Mouse (Mus musculus) layer of hippocampus, adult 11-12 months (tissue): ENCODE data around the gene Sirt4.
"Not testable (repeated sequence)": the region's sequence is repeated elsewhere in the genome, so short reads cannot be mapped to it uniquely, and the experiment has no call there.

Experiments
- DNase-seq: peaks from one replicate; pipeline ENCODE4 v3.0.0; 2022; ENCODE audit warnings: low spot score

Gene Sirt4

DNA sequence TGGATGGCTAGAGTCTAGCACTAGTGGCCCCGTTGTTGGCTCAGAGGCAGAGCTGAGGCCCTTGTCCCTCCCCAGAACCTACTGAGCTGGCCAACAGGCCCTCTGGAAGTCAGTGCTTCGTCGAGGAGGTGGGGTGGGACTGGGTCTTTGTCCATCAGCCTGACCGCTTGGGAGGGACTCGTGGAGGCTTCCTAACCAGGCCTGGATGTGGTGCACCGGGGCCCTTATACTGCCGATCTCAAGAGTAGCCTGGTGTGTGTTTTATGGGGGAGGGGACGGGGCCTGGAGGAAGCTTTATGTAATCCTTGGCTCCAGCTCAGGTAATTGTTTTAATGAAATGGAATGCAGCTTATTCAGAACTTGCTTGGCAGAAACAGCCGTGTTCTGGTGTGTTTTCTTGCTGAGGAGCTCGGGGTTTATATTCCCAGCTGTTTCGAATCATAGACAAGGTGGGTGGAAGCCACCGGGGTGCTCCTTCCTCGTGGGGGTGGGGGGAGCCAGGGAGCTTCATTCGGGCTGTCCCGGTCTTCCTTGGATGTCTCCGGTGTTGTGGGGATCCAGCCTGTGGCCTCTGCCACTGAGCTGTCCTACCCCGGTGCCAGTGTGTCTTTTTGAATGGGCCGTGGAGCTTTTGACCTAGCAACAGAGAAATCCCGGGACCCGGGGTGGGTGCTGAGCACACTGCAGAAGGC lies 30.5 kb upstream of the Sirt4 start:
- DNase-seq, result no peak

- DNase-seq, result no peak
Measured at GRCm38 (mm10) chr5:115514346-115514745, 29.8 kb upstream of the Sirt4 start.

GRCm38 (mm10) chr5:115513721-115514120 lies 29.2 kb upstream of the Sirt4 start:
- no peak for DNase-seq

DNA sequence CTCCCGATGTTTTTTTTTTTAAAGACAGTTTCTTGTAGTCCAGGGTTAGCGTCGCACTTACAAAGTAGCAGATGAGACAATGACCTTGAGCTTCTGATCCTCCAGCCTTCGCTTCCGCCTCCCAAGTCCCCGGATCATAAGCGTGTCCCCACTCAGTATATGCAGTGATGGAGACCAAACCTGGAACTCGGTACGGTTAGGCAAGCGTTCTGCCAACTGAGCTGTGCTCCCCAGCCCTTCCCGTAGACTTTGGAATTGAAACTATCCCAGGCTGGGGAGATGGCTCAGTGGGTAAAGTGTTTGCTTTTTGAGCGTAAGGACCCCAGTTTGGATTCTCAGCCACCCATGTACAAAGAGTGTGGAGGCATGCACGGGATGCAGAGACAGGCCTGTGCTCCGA lies 28.7 kb upstream of the Sirt4 start:
- DNase-seq, result no peak

GRCm38 (mm10) chr5:115512375-115512774 lies 27.9 kb upstream of the Sirt4 start:
- DNase-seq, result no peak

DNA sequence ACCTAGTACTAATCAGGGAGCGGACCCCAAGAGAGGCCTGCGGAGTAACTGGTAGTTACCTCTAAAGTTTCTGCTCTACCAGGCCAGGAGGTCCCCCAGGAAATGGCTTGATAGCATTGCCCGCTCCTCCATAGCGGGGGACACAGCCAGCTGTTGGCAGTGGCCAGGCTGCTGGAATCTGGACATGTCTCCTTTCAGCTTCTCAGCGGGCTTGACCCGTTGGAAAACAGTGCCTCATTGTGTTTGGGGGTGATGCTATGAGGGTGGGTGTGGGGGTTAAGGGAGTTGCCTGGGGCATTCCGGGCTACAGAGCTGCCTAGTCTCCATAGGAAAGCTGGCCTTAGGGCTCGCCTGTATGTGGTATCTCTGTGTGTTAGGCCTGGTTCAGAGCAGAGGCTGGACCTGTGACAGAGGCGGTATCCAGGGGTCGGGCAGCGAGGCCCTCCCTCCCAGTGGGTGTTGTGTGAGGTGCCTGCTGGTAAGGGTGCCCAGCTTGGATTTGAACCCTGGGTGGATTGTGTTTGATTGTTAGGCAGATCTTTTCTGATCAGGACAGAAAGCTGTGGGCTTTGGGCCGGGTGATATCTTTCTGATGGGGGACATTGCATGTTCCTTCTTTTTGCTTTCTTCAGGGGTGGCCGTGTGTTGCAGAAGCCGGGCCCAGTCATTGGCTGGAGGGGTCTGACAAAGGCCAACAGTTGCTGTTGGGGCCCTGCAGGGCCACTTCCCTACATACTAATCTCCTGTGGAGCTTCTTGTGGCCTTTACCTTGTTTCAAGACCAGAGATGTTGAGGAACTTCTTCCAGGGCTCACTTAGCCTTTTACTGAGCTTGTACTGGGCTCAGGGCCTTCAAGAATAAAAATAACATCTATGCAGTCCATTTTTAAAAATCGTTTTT lies 25.5 kb upstream of the Sirt4 start:
- no peak for DNase-seq

DNA sequence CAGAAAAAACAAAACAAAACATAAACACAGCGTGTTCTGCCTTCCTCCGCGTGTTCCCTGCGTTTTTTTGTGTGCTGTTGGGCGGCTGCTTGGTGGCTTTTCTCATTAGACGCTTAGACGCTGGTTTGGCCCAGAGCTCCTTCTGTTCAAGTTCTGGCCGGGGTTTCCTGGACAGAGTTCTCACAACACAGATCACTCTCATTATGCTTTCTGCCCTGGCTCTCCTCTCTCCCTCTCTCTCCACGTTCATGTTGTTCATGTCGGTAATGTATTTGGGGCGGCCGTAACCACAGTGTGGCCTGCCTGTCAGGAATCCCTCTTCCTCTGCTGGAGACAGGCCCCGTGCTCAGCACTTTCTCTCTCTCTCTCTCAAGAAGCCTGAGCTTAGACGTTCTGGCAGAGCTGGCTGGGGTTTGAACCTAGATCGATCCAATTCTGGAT lies 24.8 kb upstream of the Sirt4 start:
- DNase-seq, result no peak

- DNase-seq, result no peak
Measured at GRCm38 (mm10) chr5:115508859-115509147, 24.3 kb upstream of the Sirt4 start.

DNA sequence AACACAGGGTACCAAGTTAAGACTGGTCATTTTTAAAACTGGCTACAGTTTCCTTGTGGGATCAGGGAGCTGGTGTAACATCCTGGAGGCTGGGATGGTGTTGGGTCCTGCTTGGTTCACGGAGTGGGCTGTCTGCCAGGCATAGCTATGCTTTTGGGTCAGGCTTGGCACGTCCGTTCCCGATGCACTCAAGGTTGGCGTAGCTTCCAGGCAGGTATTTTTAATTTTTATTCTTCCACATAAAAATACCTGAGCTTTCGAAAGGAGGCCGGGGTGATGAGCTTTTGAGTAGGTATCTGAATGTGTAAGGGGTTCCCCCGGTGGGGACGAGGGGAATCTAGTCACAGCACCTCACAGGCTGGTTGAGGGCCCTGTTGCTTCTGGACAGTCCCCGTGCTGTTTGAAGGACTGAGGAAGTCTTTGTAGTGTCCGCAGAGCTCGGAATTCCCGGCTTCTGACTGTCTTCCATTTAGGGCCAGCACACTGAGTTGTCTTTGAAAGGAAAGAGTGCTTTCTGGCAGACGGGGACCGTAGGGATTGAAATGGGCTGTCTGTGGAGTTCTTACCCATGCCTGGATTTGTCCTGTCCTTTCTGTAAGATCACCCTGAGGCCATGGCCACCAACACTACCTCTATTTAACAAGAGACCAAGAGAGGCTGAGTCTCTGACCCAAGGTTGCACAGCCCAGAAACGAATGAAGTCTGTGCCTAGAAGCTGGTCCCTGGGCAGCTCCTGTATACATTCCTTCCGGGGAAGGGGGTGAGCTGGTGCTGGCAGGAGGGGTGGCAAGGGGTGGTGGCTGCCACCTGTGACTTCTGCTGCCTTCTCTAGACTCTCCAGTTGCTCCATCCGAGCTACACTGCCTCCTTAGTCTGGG lies 23.7 kb upstream of the Sirt4 start:
- DNase-seq, result no peak

DNA sequence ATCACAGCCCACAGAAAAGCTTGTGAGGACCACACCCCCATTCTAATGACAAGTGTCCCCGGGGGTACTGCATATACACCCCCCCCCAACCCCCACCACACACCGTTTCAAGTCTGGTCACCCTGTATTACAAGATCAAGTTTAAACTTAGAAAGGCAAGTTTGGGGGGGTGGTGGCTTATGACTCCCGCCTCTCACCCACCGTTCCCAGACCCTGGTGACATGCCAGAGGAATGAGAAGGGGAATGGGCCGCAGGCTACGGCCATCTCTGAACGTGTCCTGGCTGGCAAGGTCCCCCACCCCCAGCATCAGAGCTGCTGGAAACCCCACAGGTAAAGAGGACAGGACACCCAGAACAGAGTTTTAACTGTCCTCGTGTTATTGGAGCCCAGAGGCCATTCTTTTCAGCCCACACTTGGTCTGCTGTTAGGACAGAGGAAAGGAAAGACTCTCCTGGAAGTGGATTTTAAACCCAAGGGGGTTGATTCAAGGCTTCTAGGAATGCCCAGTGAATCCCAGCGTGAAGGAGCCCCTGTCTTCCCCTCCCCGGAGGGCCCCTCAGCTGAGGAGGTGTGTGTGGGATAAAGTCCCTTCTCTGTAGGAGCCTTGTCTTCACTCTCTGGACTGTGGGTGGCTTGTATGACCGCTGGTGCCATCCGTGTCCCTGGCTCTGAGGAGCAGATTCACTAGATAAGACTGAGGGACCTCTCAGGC lies 22.9 kb upstream of the Sirt4 start:
- DNase-seq, result no peak

DNA sequence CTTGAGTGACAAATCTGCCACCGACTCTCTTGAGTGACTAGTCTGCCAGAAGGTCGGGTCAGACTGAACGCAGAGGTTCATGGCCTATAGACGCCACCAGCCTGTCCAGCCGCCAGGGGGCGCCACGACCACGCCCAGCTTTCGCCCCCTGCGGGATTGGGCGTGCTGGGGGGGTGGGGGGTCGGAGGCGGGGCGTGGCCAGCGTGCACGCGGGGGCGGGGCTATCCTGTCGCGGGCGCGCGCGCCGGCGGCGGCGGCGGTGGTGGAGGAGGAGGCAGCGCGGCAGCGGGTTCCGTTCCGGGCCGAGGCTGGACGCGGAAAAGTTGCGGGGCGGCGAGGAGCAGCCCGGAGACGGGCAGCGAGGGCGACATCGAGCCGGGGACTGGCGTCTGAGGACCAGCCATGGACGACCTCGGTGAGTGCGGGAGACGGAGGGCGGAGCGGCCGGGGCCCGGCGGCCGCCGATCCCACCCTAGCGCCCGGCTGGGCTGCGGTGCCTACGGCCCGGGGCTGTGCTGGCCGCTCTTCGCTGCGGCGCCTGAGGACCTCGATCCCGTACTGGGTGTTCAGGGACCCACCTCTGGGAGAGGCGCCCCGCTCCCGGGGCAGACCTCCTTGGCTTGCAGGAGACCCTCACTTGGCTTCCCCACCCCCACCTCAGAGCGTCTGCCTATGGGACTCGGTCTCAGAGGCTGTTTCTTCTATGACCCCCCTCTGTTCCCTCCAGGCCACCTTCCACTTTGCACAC lies 22.1 kb upstream of the Sirt4 start, which contains the start of gene Pxn:
Gene Pxn (plus strand): TSS at position 223 of the 748 bp plus-strand sequence.
- DNase-seq, result peak; percentile 91

DNA sequence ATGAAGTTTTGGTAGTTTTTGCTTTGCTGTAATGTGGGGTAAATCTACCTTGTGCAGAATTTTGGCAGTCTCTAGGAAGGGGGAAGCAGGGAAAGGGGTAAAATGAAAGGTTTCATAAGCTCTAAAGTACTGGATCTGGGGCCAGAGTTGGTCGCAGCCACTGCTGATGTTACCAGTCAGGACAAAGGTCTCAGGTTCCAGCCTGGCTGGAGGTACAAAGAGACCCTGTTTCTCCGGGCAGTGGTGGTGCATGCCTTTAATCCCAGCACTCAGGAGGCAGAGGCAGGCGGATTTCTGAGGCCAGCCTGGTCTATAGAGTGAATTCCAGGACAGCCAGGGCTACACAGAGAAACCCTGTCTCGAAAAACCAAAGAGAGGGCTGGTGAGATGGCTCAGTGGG lies 21.1 kb upstream of the Sirt4 start:
- not testable (repeated sequence) for DNase-seq

DNA sequence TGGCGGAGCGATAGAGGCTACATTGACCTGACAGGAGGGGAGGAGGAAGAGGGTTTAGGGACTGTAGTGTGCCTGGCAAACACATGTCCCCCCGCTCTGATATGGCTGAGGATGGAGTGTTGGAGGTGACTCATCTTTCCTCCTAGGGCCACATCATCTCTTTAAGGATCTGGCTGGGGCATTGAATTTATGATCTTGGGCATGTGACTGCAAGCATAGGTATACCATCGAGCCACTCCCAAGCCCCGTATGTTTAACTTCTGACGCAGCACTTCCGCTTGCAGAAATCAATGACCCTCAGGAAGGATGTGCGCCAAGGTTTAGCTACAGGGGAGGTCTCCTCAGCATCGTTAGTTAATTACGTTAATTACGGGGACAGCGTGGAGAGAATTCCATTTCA lies 18.5 kb upstream of the Sirt4 start:
- DNase-seq, result no peak

- no peak for DNase-seq
Measured at GRCm38 (mm10) chr5:115500383-115500935, 15.9 kb upstream of the Sirt4 start.

- DNase-seq, result no peak
Measured at GRCm38 (mm10) chr5:115498307-115499240, 14.0 kb upstream of the Sirt4 start.

- DNase-seq, result no peak
Measured at GRCm38 (mm10) chr5:115497033-115497432, 12.5 kb upstream of the Sirt4 start.

GRCm38 (mm10) chr5:115495618-115496017 lies 11.1 kb upstream of the Sirt4 start:
- not testable (repeated sequence) for DNase-seq

DNA sequence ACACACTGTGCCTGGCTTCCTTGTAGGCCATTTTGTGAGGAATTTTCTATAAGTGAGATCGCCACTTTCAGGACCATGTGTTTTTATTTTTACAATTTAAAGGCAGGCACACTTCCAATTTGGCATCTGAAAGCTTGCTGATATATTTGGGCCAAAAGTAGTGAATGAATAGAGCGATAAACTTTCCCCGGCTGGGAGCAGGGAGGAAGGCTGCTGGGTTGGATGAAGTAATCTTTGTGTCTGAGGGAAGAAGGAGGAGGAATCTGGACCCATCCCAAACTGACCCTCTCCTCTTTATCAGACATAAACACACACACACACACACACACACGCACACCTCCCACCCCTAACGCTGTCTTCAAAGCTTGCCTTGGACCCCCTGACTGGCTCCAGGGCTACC lies 8.9 kb upstream of the Sirt4 start:
- no peak for DNase-seq

DNA sequence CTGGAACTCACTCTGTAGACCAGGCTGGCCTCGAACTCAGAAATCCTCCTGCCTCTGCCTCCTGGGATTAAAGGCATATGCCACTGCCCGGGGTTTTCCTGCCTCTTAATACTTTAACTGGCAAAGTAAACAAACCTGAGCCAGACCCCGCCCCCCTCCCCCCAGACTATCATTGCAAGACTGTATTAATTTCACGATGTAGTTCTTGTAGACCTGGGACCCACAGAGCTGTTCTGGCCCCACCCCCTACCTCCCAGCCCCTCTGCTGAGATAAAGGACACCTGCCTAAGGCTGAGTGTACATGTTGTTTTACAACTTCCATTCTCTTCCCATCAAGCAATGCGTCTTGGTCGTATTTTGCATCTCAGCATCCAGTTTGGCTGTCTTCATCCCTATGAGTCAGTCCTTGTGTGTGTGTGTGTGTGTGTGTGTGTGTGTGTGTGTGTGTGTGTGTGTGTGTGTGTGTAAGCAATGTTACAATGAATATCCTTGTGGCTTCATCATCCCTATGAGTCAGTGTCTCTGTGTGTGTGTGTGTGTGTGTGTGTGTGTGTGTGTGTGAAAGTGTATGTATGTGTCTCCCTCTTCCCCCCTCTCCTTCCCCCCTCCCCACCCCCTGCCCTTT lies 8.3 kb upstream of the Sirt4 start:
- no peak for DNase-seq
